Mouse (Mus musculus) myocyte (in vitro differentiated cells): ENCODE data around the gene Rccd1.

ENCODE experiments used
- CEBPB ChIP-seq: IDR thresholded peaks from 2 replicates; pipeline ENCODE4 v1.6.1; 2011; ENCODE audit warnings: mild to moderate bottlenecking, moderate library complexity; ENCODE audit not compliant: poor library complexity, insufficient read depth, severe bottlenecking
- E2F4 ChIP-seq: IDR thresholded peaks from one replicate; pipeline ENCODE4 v1.6.1; 2011; ENCODE audit warnings: mild to moderate bottlenecking, control low read depth, moderate library complexity; ENCODE audit not compliant: insufficient read depth
- MAX ChIP-seq: IDR thresholded peaks from one replicate; pipeline ENCODE4 v1.6.1; 2011; ENCODE audit warnings: low read depth, mild to moderate bottlenecking, control low read depth
- MYOG ChIP-seq, 3 experiments: IDR thresholded peaks; one replicate each; pipeline ENCODE4 v1.6.1; 2011; ENCODE audit warnings: control low read depth in 2 of 3, low read depth in 2 of 3, mild to moderate bottlenecking in 2 of 3; ENCODE audit not compliant: insufficient read length in 2 of 3, control insufficient read depth in 1 of 3, insufficient read depth in 1 of 3
- POLR2A ChIP-seq: IDR thresholded peaks from one replicate; pipeline ENCODE4 v1.6.1; 2011; ENCODE audit warnings: low read depth, mild to moderate bottlenecking, control low read depth, moderate library complexity; ENCODE audit not compliant: insufficient read length
- REST ChIP-seq: IDR thresholded peaks from one replicate; pipeline ENCODE4 v1.6.1; 2011; ENCODE audit warnings: mild to moderate bottlenecking, control low read depth, moderate library complexity; ENCODE audit not compliant: insufficient read depth, insufficient read length
- TCF12 ChIP-seq: IDR thresholded peaks from one replicate; pipeline ENCODE4 v1.6.1; 2011; ENCODE audit warnings: mild to moderate bottlenecking, control low read depth; ENCODE audit not compliant: poor library complexity, insufficient read depth, severe bottlenecking
- USF1 ChIP-seq: IDR thresholded peaks from one replicate; pipeline ENCODE4 v1.6.1; 2011; ENCODE audit warnings: low read depth, mild to moderate bottlenecking, control low read depth, moderate library complexity

DNA sequence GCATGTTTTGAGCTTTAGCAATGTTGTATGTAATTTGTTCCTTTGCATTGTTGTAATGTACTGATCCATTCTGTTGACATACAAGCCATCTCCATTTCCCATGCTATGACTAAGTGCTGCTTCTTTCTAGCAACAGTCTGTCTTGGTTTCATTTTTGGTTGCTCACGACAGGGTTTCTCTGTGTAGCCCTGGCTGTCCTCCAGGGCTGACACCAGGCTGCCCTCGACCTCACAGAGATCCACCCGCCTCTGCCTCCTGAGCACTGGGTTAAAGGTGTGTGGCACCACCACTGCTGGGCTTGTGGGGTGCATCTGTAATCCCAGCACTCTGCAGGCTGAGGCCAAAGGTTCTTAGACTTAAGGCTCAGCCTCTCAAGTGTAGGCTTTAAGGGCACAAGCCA, 24.7 kb downstream of the Rccd1 start:
- TF ChIP-seq E2F4, result no peak
- TF ChIP-seq POLR2A, result no peak
- no peak for TF ChIP-seq USF1
- TF ChIP-seq TCF12, result no peak
- no peak for TF ChIP-seq REST
- no peak for TF ChIP-seq MAX
- no peak for TF ChIP-seq CEBPB
- no peak for TF ChIP-seq MYOG (IDR thresholded peaks at IDR 0.05; ENCODE audit: control insufficient read depth in 1 of 3, insufficient read depth in 1 of 3, insufficient read length in 2 of 3, low read depth in 2 of 3)
